Mouse (Mus musculus): ENCODE measurements around the gene Psmb3.

DNA sequence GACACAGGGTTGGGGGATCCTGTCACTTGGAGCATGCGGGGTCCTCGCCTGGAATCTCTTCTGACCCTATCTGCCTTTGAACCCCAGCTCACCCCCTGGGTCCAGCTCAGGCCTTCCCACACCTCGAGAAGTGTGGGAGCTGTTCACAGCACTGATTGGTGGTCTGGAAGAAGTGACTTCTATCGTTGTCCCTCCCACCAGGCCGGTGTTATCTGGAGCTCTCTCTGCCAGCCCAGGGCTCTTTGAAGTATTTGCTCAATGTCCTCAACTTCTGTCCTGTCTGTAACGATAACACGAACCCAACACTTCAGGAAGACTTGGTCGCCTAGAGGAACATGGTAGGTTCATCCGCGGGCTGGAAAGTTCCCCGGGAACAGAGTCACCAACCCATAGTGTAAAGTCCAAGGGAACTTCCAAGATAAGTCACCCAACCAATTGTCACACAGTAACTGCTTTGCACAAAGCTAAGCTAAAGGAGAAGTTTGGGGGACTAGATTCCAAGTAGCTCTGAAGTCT lies 44.4 kb upstream of the Psmb3 start:
- no peak for TF ChIP-seq CTCF (IDR thresholded peaks at IDR 0.05; ENCODE audit: extremely low read depth, insufficient read length, insufficient replicate concordance, low read depth, low read length)
- no peak for TF ChIP-seq POLR2A (IDR thresholded peaks at IDR 0.05; ENCODE audit: low read depth, low read length)
